Mouse (Mus musculus): ENCODE results near the gene Ankrd34b.

The Ankrd34b gene

GRCm38 (mm10) chr13:92425758-92426264, at the start of gene Ankrd34b:
Gene Ankrd34b (plus strand): TSS chr13:92425896.
- peak in 1 of 2 experiments; percentile 18 for DNase-seq (ENCODE audit: low spot score in 2 of 2)

GRCm38 (mm10) chr13:92387367-92387766, 38.3 kb upstream of the Ankrd34b start:
- DNase-seq (ENCODE audit: low spot score in 2 of 2), result peak in 1 of 2 experiments; percentile 38

- no peak for DNase-seq (ENCODE audit: low spot score in 2 of 2)
Observed at GRCm38 (mm10) chr13:92393047-92393661, 32.5 kb upstream of the Ankrd34b start.

- DNase-seq (ENCODE audit: low spot score in 2 of 2), result no peak
Observed at GRCm38 (mm10) chr13:92398491-92399384, 27.0 kb upstream of the Ankrd34b start.

GRCm38 (mm10) chr13:92402063-92402462, 23.6 kb upstream of the Ankrd34b start:
- no peak for DNase-seq (ENCODE audit: low spot score in 2 of 2)

GRCm38 (mm10) chr13:92403496-92403895, 22.2 kb upstream of the Ankrd34b start:
- no peak for DNase-seq (ENCODE audit: low spot score in 2 of 2)

- DNase-seq (ENCODE audit: low spot score in 2 of 2), result no peak
Observed at GRCm38 (mm10) chr13:92410486-92410885, 15.2 kb upstream of the Ankrd34b start.

GRCm38 (mm10) chr13:92419630-92420029, 6.1 kb upstream of the Ankrd34b start:
- no peak for DNase-seq (ENCODE audit: low spot score in 2 of 2)

GRCm38 (mm10) chr13:92423711-92424110, 2.0 kb upstream of the Ankrd34b start:
- DNase-seq (ENCODE audit: low spot score in 2 of 2), result no peak

GRCm38 (mm10) chr13:92426294-92427051, 777 bp downstream of the Ankrd34b start:
- DNase-seq (ENCODE audit: low spot score in 2 of 2), result no peak

GRCm38 (mm10) chr13:92427351-92427855, 1.7 kb downstream of the Ankrd34b start:
- DNase-seq (ENCODE audit: low spot score in 2 of 2), result no peak

GRCm38 (mm10) chr13:92438656-92439055, 13.0 kb downstream of the Ankrd34b start:
- DNase-seq (ENCODE audit: low spot score in 2 of 2), result no peak

- DNase-seq (ENCODE audit: low spot score in 2 of 2), result no peak
Observed at GRCm38 (mm10) chr13:92440286-92440685, 14.6 kb downstream of the Ankrd34b start.

- DNase-seq (ENCODE audit: low spot score in 2 of 2), result no peak
Observed at GRCm38 (mm10) chr13:92446872-92447271, 21.2 kb downstream of the Ankrd34b start.

GRCm38 (mm10) chr13:92464698-92465097, 39.0 kb downstream of the Ankrd34b start:
- DNase-seq (ENCODE audit: low spot score in 2 of 2), result no peak

- no peak for DNase-seq (ENCODE audit: low spot score in 2 of 2)
Observed at GRCm38 (mm10) chr13:92467891-92468290, 42.2 kb downstream of the Ankrd34b start.

- no peak for DNase-seq (ENCODE audit: low spot score in 2 of 2)
Observed at GRCm38 (mm10) chr13:92469381-92469780, 43.7 kb downstream of the Ankrd34b start.

GRCm38 (mm10) chr13:92470151-92470550, 44.5 kb downstream of the Ankrd34b start:
- no peak for DNase-seq (ENCODE audit: low spot score in 2 of 2)

GRCm38 (mm10) chr13:92483348-92483747, 57.7 kb downstream of the Ankrd34b start:
- DNase-seq (ENCODE audit: low spot score in 2 of 2), result peak; percentile 49 to 65

GRCm38 (mm10) chr13:92483852-92484463, 58.3 kb downstream of the Ankrd34b start, which contains the start of gene Fam151b:
Gene Fam151b (minus strand): TSS chr13:92484015.
- peak; percentile 87 to 93 for DNase-seq (ENCODE audit: low spot score in 2 of 2)

- no peak for DNase-seq (ENCODE audit: low spot score in 2 of 2)
Observed at GRCm38 (mm10) chr13:92490817-92491216, 65.1 kb downstream of the Ankrd34b start.

Measured in spleen, postnatal 4 days (tissue).